Mouse (Mus musculus): ENCODE measurements around the gene Cdkn1c. TPM values are rescaled to one million over a fixed set of nuclear protein-coding genes. Genes with fewer than 3 reads are reported as not detected.

Cdkn1c gene
- polyA plus RNA-seq, 1 experiment from 2014 or later = 1,117 TPM

GRCm38 (mm10) chr7:143467714-143468113 lies 6.9 kb upstream of the Cdkn1c start:
- H3K36me3 ChIP-seq (replicated peaks; ENCODE audit: control insufficient read depth, insufficient read depth, low read depth, low read length) = no peaks in the 10 kb centered on the region
- no peaks in the 10 kb centered on the region for H3K9me3 ChIP-seq (replicated peaks; ENCODE audit: control insufficient read depth, low read length)
- no peaks in the 10 kb centered on the region for H3K27me3 ChIP-seq (ENCODE audit: control insufficient read depth, insufficient read depth, low read length)
- H3K27ac ChIP-seq (replicated peaks; ENCODE audit: low read depth, low read length) = no peak overlapping the region
- H3K4me2 ChIP-seq (ENCODE audit: low read depth, low read length) = no peak overlapping the region
- H3K4me1 ChIP-seq (ENCODE audit: control insufficient read depth, insufficient read depth, low read length) = no peaks in the 10 kb centered on the region; the same call in none of the 2 replicates
- H3K9ac ChIP-seq (replicated peaks; ENCODE audit: low read length) = no peak overlapping the region
- WGBS = 9% methylated on average over 6 of the region's 6 CpGs
- ATAC-seq (replicated peaks; ENCODE audit: insufficient number of reproducible peaks, low FRiP score, low TSS enrichment, low read depth) = no peak; the same call in 1 of the 2 replicates
- H3K4me3 ChIP-seq (ENCODE audit: low read depth, low read length) = no peak overlapping the region
- DNase-seq (ENCODE audit: low spot score) = peak; percentile 68

GRCm38 (mm10) chr7:143466099-143466677 lies 5.3 kb upstream of the Cdkn1c start:
- H3K4me1 ChIP-seq (ENCODE audit: control insufficient read depth, insufficient read depth, low read length) = no peaks in the 10 kb centered on the region; the same call in none of the 2 replicates
- H3K27me3 ChIP-seq (ENCODE audit: control insufficient read depth, insufficient read depth, low read length) = no peaks in the 10 kb centered on the region
- DNase-seq (ENCODE audit: low spot score) = peak; percentile 89
- H3K27ac ChIP-seq (replicated peaks; ENCODE audit: low read depth, low read length) = no peak overlapping the region
- no peaks in the 10 kb centered on the region for H3K36me3 ChIP-seq (replicated peaks; ENCODE audit: control insufficient read depth, insufficient read depth, low read depth, low read length)
- no peak overlapping the region for H3K4me3 ChIP-seq (ENCODE audit: low read depth, low read length)
- peak; percentile 42; the same call in 1 of the 2 replicates for ATAC-seq (replicated peaks; ENCODE audit: insufficient number of reproducible peaks, low FRiP score, low TSS enrichment, low read depth)
- H3K9ac ChIP-seq (replicated peaks; ENCODE audit: low read length) = no peak overlapping the region
- 36% methylated on average over 14 of the region's 14 CpGs for WGBS
- no peaks in the 10 kb centered on the region for H3K9me3 ChIP-seq (replicated peaks; ENCODE audit: control insufficient read depth, low read length)
- no peak overlapping the region for H3K4me2 ChIP-seq (ENCODE audit: low read depth, low read length)

GRCm38 (mm10) chr7:143464811-143465560 lies 4.1 kb upstream of the Cdkn1c start:
- 32% methylated on average over 53 of the region's 56 CpGs for WGBS
- Histone ChIP-seq H3K4me3 (ENCODE audit: low read depth, low read length) (peak overlapping the region; percentile 7), H3K27ac (replicated peaks; ENCODE audit: low read depth, low read length) (peak overlapping the region; percentile 38; the same call in 1 of the 2 replicates), H3K9me3 (replicated peaks; ENCODE audit: control insufficient read depth, low read length) (peaks cover 8% of the 10 kb centered on the region), H3K36me3 (replicated peaks; ENCODE audit: control insufficient read depth, insufficient read depth, low read depth, low read length) (no peaks in the 10 kb centered on the region), H3K4me1 (ENCODE audit: control insufficient read depth, insufficient read depth, low read length) (no peaks in the 10 kb centered on the region; the same call in none of the 2 replicates), H3K9ac (replicated peaks; ENCODE audit: low read length) (peak overlapping the region; percentile 39), H3K4me2 (ENCODE audit: low read depth, low read length) (peak overlapping the region; percentile 36), H3K27me3 (ENCODE audit: control insufficient read depth, insufficient read depth, low read length) (0 out of 2 replicates have a peak, but pooled peaks cover 2% of the 10 kb centered on the region)
- DNase-seq (ENCODE audit: low spot score) (peak; percentile 72), ATAC-seq (replicated peaks; ENCODE audit: insufficient number of reproducible peaks, low FRiP score, low TSS enrichment, low read depth) (peak; percentile 16; the same call in 1 of the 2 replicates)

GRCm38 (mm10) chr7:143463865-143464415 lies 3.1 kb upstream of the Cdkn1c start:
- Histone ChIP-seq H3K27me3 (ENCODE audit: control insufficient read depth, insufficient read depth, low read length) (0 out of 2 replicates have a peak, but pooled peaks cover 2% of the 10 kb centered on the region), H3K27ac (replicated peaks; ENCODE audit: low read depth, low read length) (peak overlapping the region; percentile 38), H3K4me1 (ENCODE audit: control insufficient read depth, insufficient read depth, low read length) (no peaks in the 10 kb centered on the region; the same call in none of the 2 replicates), H3K4me2 (ENCODE audit: low read depth, low read length) (no peak overlapping the region), H3K36me3 (replicated peaks; ENCODE audit: control insufficient read depth, insufficient read depth, low read depth, low read length) (no peaks in the 10 kb centered on the region), H3K9me3 (replicated peaks; ENCODE audit: control insufficient read depth, low read length) (peaks cover 18% of the 10 kb centered on the region), H3K4me3 (ENCODE audit: low read depth, low read length) (no peak overlapping the region), H3K9ac (replicated peaks; ENCODE audit: low read length) (no peak overlapping the region)
- WGBS = 39% methylated on average over 11 of the region's 11 CpGs
- DNase-seq (ENCODE audit: low spot score) (peak; percentile 86), ATAC-seq (replicated peaks; ENCODE audit: insufficient number of reproducible peaks, low FRiP score, low TSS enrichment, low read depth) (no peak)

- H3K9me3 ChIP-seq (replicated peaks; ENCODE audit: control insufficient read depth, low read length) = peaks cover 19% of the 10 kb centered on the region
- 0 out of 2 replicates have a peak, but pooled peaks cover 2% of the 10 kb centered on the region for H3K27me3 ChIP-seq (ENCODE audit: control insufficient read depth, insufficient read depth, low read length)
- H3K4me2 ChIP-seq (ENCODE audit: low read depth, low read length) = no peak overlapping the region
- ATAC-seq (replicated peaks; ENCODE audit: insufficient number of reproducible peaks, low FRiP score, low TSS enrichment, low read depth) = no peak
- H3K27ac ChIP-seq (replicated peaks; ENCODE audit: low read depth, low read length) = no peak overlapping the region
- WGBS = 77% methylated on average over 5 of the region's 5 CpGs
- no peaks in the 10 kb centered on the region for H3K36me3 ChIP-seq (replicated peaks; ENCODE audit: control insufficient read depth, insufficient read depth, low read depth, low read length)
- no peak overlapping the region for H3K4me3 ChIP-seq (ENCODE audit: low read depth, low read length)
- no peaks in the 10 kb centered on the region; the same call in none of the 2 replicates for H3K4me1 ChIP-seq (ENCODE audit: control insufficient read depth, insufficient read depth, low read length)
- no peak overlapping the region for H3K9ac ChIP-seq (replicated peaks; ENCODE audit: low read length)
- no peak for DNase-seq (ENCODE audit: low spot score)
Measured at GRCm38 (mm10) chr7:143462516-143462915, 1.7 kb upstream of the Cdkn1c start.

GRCm38 (mm10) chr7:143461920-143462319 lies 1.1 kb upstream of the Cdkn1c start:
- Histone ChIP-seq H3K4me2 (ENCODE audit: low read depth, low read length) (no peak overlapping the region), H3K9ac (replicated peaks; ENCODE audit: low read length) (no peak overlapping the region), H3K4me3 (ENCODE audit: low read depth, low read length) (no peak overlapping the region), H3K36me3 (replicated peaks; ENCODE audit: control insufficient read depth, insufficient read depth, low read depth, low read length) (no peaks in the 10 kb centered on the region), H3K27me3 (ENCODE audit: control insufficient read depth, insufficient read depth, low read length) (0 out of 2 replicates have a peak, but pooled peaks cover 2% of the 10 kb centered on the region), H3K9me3 (replicated peaks; ENCODE audit: control insufficient read depth, low read length) (peaks cover 19% of the 10 kb centered on the region), H3K27ac (replicated peaks; ENCODE audit: low read depth, low read length) (0 out of 2 replicates have a peak overlapping the region, but pooled peaks have one; percentile 31), H3K4me1 (ENCODE audit: control insufficient read depth, insufficient read depth, low read length) (no peaks in the 10 kb centered on the region; the same call in 1 of the 2 replicates)
- ATAC-seq (replicated peaks; ENCODE audit: insufficient number of reproducible peaks, low FRiP score, low TSS enrichment, low read depth) = no peak
- WGBS = 35% methylated on average over 11 of the region's 11 CpGs
- DNase-seq (ENCODE audit: low spot score) = no peak

GRCm38 (mm10) chr7:143461294-143461870 lies 532 bp upstream of the Cdkn1c start:
- Histone ChIP-seq H3K9me3 (replicated peaks; ENCODE audit: control insufficient read depth, low read length) (peaks cover 19% of the 10 kb centered on the region), H3K4me2 (ENCODE audit: low read depth, low read length) (peak overlapping the region; percentile 24), H3K27me3 (ENCODE audit: control insufficient read depth, insufficient read depth, low read length) (0 out of 2 replicates have a peak, but pooled peaks cover 2% of the 10 kb centered on the region), H3K27ac (replicated peaks; ENCODE audit: low read depth, low read length) (0 out of 2 replicates have a peak overlapping the region, but pooled peaks have one; percentile 31), H3K4me1 (ENCODE audit: control insufficient read depth, insufficient read depth, low read length) (no peaks in the 10 kb centered on the region; the same call in 1 of the 2 replicates), H3K4me3 (ENCODE audit: low read depth, low read length) (no peak overlapping the region), H3K36me3 (replicated peaks; ENCODE audit: control insufficient read depth, insufficient read depth, low read depth, low read length) (no peaks in the 10 kb centered on the region), H3K9ac (replicated peaks; ENCODE audit: low read length) (peak overlapping the region; percentile 35; the same call in 1 of the 2 replicates)
- DNase-seq (ENCODE audit: low spot score) (no peak), ATAC-seq (replicated peaks; ENCODE audit: insufficient number of reproducible peaks, low FRiP score, low TSS enrichment, low read depth) (peak; percentile 50; the same call in 1 of the 2 replicates)
- WGBS = 28% methylated on average over 26 of the region's 32 CpGs

Measured in embryonic facial prominence, embryonic 11.5 days (tissue).